Mouse (Mus musculus) testis, adult 2 months (tissue): ENCODE results near the gene Rhpn2. TPM values are rescaled to one million over a fixed set of nuclear protein-coding genes. Genes with fewer than 3 reads are reported as not detected.

Experiments
- H3K27ac ChIP-seq: fragments of 200-500 bp; 2 replicates; pipeline ENCODE4 v1.5.1; 2012; ENCODE audit warnings: low read depth, low read length; ENCODE audit not compliant: control insufficient read depth, insufficient read depth
- H3K27me3 ChIP-seq: fragments of 200-500 bp; 2 replicates; pipeline ENCODE4 v1.6.1; 2012; ENCODE audit warnings: mild to moderate bottlenecking, low read length, moderate library complexity; ENCODE audit not compliant: control insufficient read depth, insufficient read depth
- H3K36me3 ChIP-seq: fragments of 200-500 bp; 2 replicates; pipeline ENCODE4 v1.6.1; 2012; ENCODE audit warnings: mild to moderate bottlenecking, low read length; ENCODE audit not compliant: control insufficient read depth, insufficient read depth
- H3K4me1 ChIP-seq: fragments of 200-500 bp; 2 replicates; pipeline ENCODE4 v1.6.1; 2012; ENCODE audit warnings: low read length; ENCODE audit not compliant: control insufficient read depth, insufficient read depth
- H3K4me3 ChIP-seq: fragments of 200-500 bp; 2 replicates; pipeline ENCODE4 v1.5.1; 2012; ENCODE audit warnings: low read depth, mild to moderate bottlenecking, low read length, moderate library complexity, mixed read lengths; ENCODE audit not compliant: control insufficient read depth
- CTCF ChIP-seq: fragments of 200-500 bp; IDR thresholded peaks from 2 replicates; pipeline ENCODE4 v1.5.1; 2012; ENCODE audit warnings: low read depth, mild to moderate bottlenecking, inconsistent platforms, low read length, moderate library complexity; ENCODE audit not compliant: control insufficient read depth, insufficient read depth, insufficient replicate concordance
- POLR2A ChIP-seq: fragments of 200-500 bp; IDR thresholded peaks from 2 replicates; pipeline ENCODE4 v1.6.1; 2012; ENCODE audit warnings: low read depth, mild to moderate bottlenecking, inconsistent platforms, low read length, moderate library complexity; ENCODE audit not compliant: control insufficient read depth
- polyA plus RNA-seq: library from polyadenylated mRNA; depleted of rRNA; stranded (reverse); fragments of >200 nt; gene quantifications from 2 replicates; pipeline ENCODE4 v1.2.3, GENCODE M21; 2012

The Rhpn2 gene
- polyA plus RNA-seq, 1 experiment: 5.2 TPM

- no peaks in the 10 kb centered on the region for H3K27me3 ChIP-seq
- no peaks in the 10 kb centered on the region for H3K36me3 ChIP-seq
- TF ChIP-seq POLR2A (no peak), CTCF (no peak)
- H3K4me3 ChIP-seq: no peak overlapping the region
- no peaks in the 10 kb centered on the region for H3K4me1 ChIP-seq
- no peak overlapping the region for H3K27ac ChIP-seq
Measured at GRCm38 (mm10) chr7:35349886-35350684, 16.1 kb downstream of the Rhpn2 start.

GRCm38 (mm10) chr7:35351155-35351554 lies 17.2 kb downstream of the Rhpn2 start:
- no peak overlapping the region for H3K27ac ChIP-seq
- H3K27me3 ChIP-seq: no peaks in the 10 kb centered on the region
- no peaks in the 10 kb centered on the region for H3K36me3 ChIP-seq
- H3K4me1 ChIP-seq: no peaks in the 10 kb centered on the region
- no peak overlapping the region for H3K4me3 ChIP-seq
- TF ChIP-seq CTCF (no peak), POLR2A (no peak)

GRCm38 (mm10) chr7:35353306-35353705 lies 19.3 kb downstream of the Rhpn2 start:
- H3K27ac ChIP-seq: no peak overlapping the region
- TF ChIP-seq POLR2A (no peak), CTCF (no peak)
- no peak overlapping the region for H3K4me3 ChIP-seq
- H3K4me1 ChIP-seq: no peaks in the 10 kb centered on the region
- H3K36me3 ChIP-seq: no peaks in the 10 kb centered on the region
- no peaks in the 10 kb centered on the region for H3K27me3 ChIP-seq

GRCm38 (mm10) chr7:35355303-35355872 lies 21.4 kb downstream of the Rhpn2 start:
- H3K27me3 ChIP-seq: no peaks in the 10 kb centered on the region
- H3K36me3 ChIP-seq: no peaks in the 10 kb centered on the region
- no peak overlapping the region for H3K27ac ChIP-seq
- H3K4me3 ChIP-seq: no peak overlapping the region
- no peak for TF ChIP-seq CTCF
- no peak for TF ChIP-seq POLR2A
- H3K4me1 ChIP-seq: no peaks in the 10 kb centered on the region

GRCm38 (mm10) chr7:35357621-35358020 lies 23.7 kb downstream of the Rhpn2 start:
- Histone ChIP-seq H3K27ac (no peak overlapping the region), H3K27me3 (no peaks in the 10 kb centered on the region), H3K36me3 (no peaks in the 10 kb centered on the region), H3K4me3 (no peak overlapping the region), H3K4me1 (no peaks in the 10 kb centered on the region)
- TF ChIP-seq CTCF (no peak), POLR2A (no peak)

- Histone ChIP-seq H3K36me3 (no peaks in the 10 kb centered on the region), H3K4me1 (no peaks in the 10 kb centered on the region), H3K4me3 (no peak overlapping the region), H3K27ac (no peak overlapping the region), H3K27me3 (no peaks in the 10 kb centered on the region)
- no peak for TF ChIP-seq CTCF
- TF ChIP-seq POLR2A: no peak
Measured at GRCm38 (mm10) chr7:35362253-35362652, 28.3 kb downstream of the Rhpn2 start.

- Histone ChIP-seq H3K27me3 (no peaks in the 10 kb centered on the region), H3K27ac (no peak overlapping the region), H3K4me3 (no peak overlapping the region), H3K36me3 (no peaks in the 10 kb centered on the region), H3K4me1 (no peaks in the 10 kb centered on the region)
- TF ChIP-seq CTCF (no peak), POLR2A (no peak)
Measured at GRCm38 (mm10) chr7:35362868-35363267, 28.9 kb downstream of the Rhpn2 start.
